Mouse (Mus musculus) liver, adult (tissue): ENCODE results near the gene Zbtb40.

Source experiments
- GATA4 ChIP-seq: IDR thresholded peaks from 2 replicates; pipeline ENCODE4 v1.6.1; 2014; ENCODE audit warnings: mild to moderate bottlenecking, low read length; ENCODE audit not compliant: insufficient replicate concordance

The Zbtb40 gene

GRCm38 (mm10) chr4:137048550-137049032, at the start of gene Zbtb40:
Zbtb40 (minus strand) TSS chr4:137048801.
- no peak for TF ChIP-seq GATA4

GRCm38 (mm10) chr4:137097984-137098327, 49.4 kb upstream of the Zbtb40 start:
- no peak for TF ChIP-seq GATA4

GRCm38 (mm10) chr4:137097246-137097983, 48.8 kb upstream of the Zbtb40 start:
- TF ChIP-seq GATA4 = no peak

GRCm38 (mm10) chr4:137096353-137096752, 47.8 kb upstream of the Zbtb40 start:
- TF ChIP-seq GATA4 = no peak

- TF ChIP-seq GATA4 = no peak
Measured at GRCm38 (mm10) chr4:137085083-137085810, 36.6 kb upstream of the Zbtb40 start.

- no peak for TF ChIP-seq GATA4
Measured at GRCm38 (mm10) chr4:137082866-137083265, 34.3 kb upstream of the Zbtb40 start.

- TF ChIP-seq GATA4 = no peak
Measured at GRCm38 (mm10) chr4:137081401-137081800, 32.8 kb upstream of the Zbtb40 start.

GRCm38 (mm10) chr4:137077216-137077615, 28.6 kb upstream of the Zbtb40 start:
- TF ChIP-seq GATA4 = no peak

- TF ChIP-seq GATA4 = no peak
Measured at GRCm38 (mm10) chr4:137071204-137071603, 22.6 kb upstream of the Zbtb40 start.

- TF ChIP-seq GATA4 = no peak
Measured at GRCm38 (mm10) chr4:137068491-137068890, 19.9 kb upstream of the Zbtb40 start.

GRCm38 (mm10) chr4:137065846-137066245, 17.2 kb upstream of the Zbtb40 start:
- no peak for TF ChIP-seq GATA4

- TF ChIP-seq GATA4 = no peak
Measured at GRCm38 (mm10) chr4:137054932-137055331, 6.3 kb upstream of the Zbtb40 start.

- no peak for TF ChIP-seq GATA4
Measured at GRCm38 (mm10) chr4:137053810-137054209, 5.2 kb upstream of the Zbtb40 start.

GRCm38 (mm10) chr4:137047840-137048549, 606 bp downstream of the Zbtb40 start:
- TF ChIP-seq GATA4 = no peak

- no peak for TF ChIP-seq GATA4
Measured at GRCm38 (mm10) chr4:137046110-137046509, 2.5 kb downstream of the Zbtb40 start.

GRCm38 (mm10) chr4:137044516-137044915, 4.1 kb downstream of the Zbtb40 start:
- no peak for TF ChIP-seq GATA4
